In the genomic region with DNA sequence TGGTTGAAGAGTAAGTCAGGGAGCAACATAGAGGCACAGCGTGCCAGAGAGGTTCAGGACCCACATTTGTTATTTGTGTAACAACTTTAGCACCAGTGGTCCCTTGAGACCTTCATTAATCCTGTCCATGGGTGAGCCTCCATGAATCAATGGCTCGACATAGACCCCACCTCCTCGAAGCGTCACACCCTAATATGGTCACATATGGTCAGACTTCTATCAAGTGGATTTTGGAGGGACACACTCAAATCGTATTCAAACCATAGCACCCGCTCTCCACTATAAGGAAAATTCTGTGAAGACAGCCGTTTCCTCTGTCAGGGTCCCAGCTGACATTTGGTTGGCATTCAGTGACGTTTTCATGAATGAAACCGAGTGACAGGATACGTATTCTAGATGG, we compare ENCODE assay signal across 28 mouse cellular contexts. TPM values are rescaled to one million over a fixed set of nuclear protein-coding genes. Genes with fewer than 3 reads are reported as not detected.
"Had no signal": no experiment of that assay in that cellular context is flagged by ENCODE, and none has a peak within 500 bp of the region (broad histone marks: within the 10 kb centered on the region; RNA-seq: fewer than 3 reads in every experiment).

No protein-coding gene starts in this region.

- H3K36me3 ChIP-seq: embryonic facial prominence, embryonic 10.5 days; embryonic facial prominence, embryonic 12.5 days; embryonic facial prominence, embryonic 13.5 days; embryonic facial prominence, embryonic 15.5 days; forebrain, embryonic 10.5 days; forebrain, embryonic 12.5 days; forebrain, embryonic 15.5 days had no signal

- H3K27ac ChIP-seq: embryonic facial prominence, embryonic 10.5 days; embryonic facial prominence, embryonic 12.5 days; embryonic facial prominence, embryonic 13.5 days; embryonic facial prominence, embryonic 15.5 days; forebrain, embryonic 10.5 days; forebrain, embryonic 12.5 days; forebrain, embryonic 13.5 days; forebrain, embryonic 15.5 days had no signal

- H3K9ac ChIP-seq: embryonic facial prominence, embryonic 12.5 days; embryonic facial prominence, embryonic 13.5 days; embryonic facial prominence, embryonic 15.5 days; forebrain, embryonic 12.5 days; forebrain, embryonic 13.5 days; forebrain, embryonic 15.5 days; forebrain, postnatal 0 days had no signal

- H3K9me3 ChIP-seq: embryonic facial prominence, embryonic 10.5 days; embryonic facial prominence, embryonic 12.5 days; embryonic facial prominence, embryonic 13.5 days; embryonic facial prominence, embryonic 15.5 days; forebrain, embryonic 10.5 days; forebrain, embryonic 12.5 days; forebrain, embryonic 13.5 days; forebrain, embryonic 15.5 days had no signal

- H3K4me2 ChIP-seq: embryonic facial prominence, embryonic 12.5 days; forebrain, embryonic 12.5 days; forebrain, embryonic 13.5 days; forebrain, embryonic 15.5 days had no signal

- ATAC-seq: forebrain, embryonic 13.5 days; forebrain, embryonic 14.5 days; forebrain, embryonic 15.5 days; forebrain, embryonic 16.5 days; forebrain, postnatal 0 days had no signal

- DNase-seq: cerebellum, adult 2 months; cerebellum, adult 8-10 months; cerebellum, adult 9-10 months; cerebellum, adult 9-11 months; cerebellum, postnatal 10 days; cerebellum, postnatal 14 days; cerebellum, postnatal 25 days; cerebellum, postnatal 36 days; embryo, embryonic 11 days; forebrain, postnatal 0 days; gastrocnemius, adult 2 months; gastrocnemius, postnatal 10 days; gastrocnemius, postnatal 14 days; gastrocnemius, postnatal 25 days; gastrocnemius, postnatal 36 days; heart, adult 18-20 months; heart, adult 2 months had no signal

- H3K4me3 ChIP-seq: embryonic facial prominence, embryonic 10.5 days; embryonic facial prominence, embryonic 12.5 days; embryonic facial prominence, embryonic 13.5 days; embryonic facial prominence, embryonic 15.5 days; erythroblast, embryonic 14.5 days; forebrain, embryonic 10.5 days; forebrain, embryonic 12.5 days; forebrain, embryonic 13.5 days; forebrain, embryonic 15.5 days; heart, adult 2 months had no signal

RNA-seq across cellular contexts. Expression of a gene that starts 2.2 kb away (rescaled TPM):
- polyA plus RNA-seq: erythroblast, embryonic 14.5 days had no signal
